Mouse (Mus musculus) embryonic fibroblast, embryonic 13.5 days (primary cell): Measurements from ENCODE around the gene Stpg1.

ENCODE experiments used
- CTCF ChIP-seq: IDR thresholded peaks from 2 replicates; pipeline ENCODE4 v1.5.1; 2011; ENCODE audit warnings: mild to moderate bottlenecking, control low read depth, low read length, moderate library complexity, borderline replicate concordance; ENCODE audit not compliant: insufficient read depth
- POLR2A ChIP-seq: IDR thresholded peaks from 2 replicates; pipeline ENCODE4 v1.6.1; 2011; ENCODE audit warnings: low read depth, mild to moderate bottlenecking, control low read depth, low read length, moderate library complexity

GRCm38 (mm10) chr4:135463406-135463805 is 31.2 kb upstream of the Stpg1 start:
- TF ChIP-seq POLR2A (no peak), CTCF (no peak)
